Mouse (Mus musculus) megakaryocyte-erythroid progenitor cell, adult 5-6 weeks (primary cell): ENCODE measurements around the gene Olfr460. TPM values are rescaled to one million over a fixed set of nuclear protein-coding genes. Genes with fewer than 3 reads are reported as not detected.
"Not testable (repeated sequence)": the region's sequence is repeated elsewhere in the genome, so short reads cannot be mapped to it uniquely, and the experiment has no call there.

ENCODE experiments used
- ATAC-seq: replicated peaks from 2 replicates; pipeline ENCODE4 v1.8.0; 2016; ENCODE audit warnings: mild to moderate bottlenecking, inconsistent platforms; ENCODE audit not compliant: severe bottlenecking, poor library complexity, low FRiP score, low TSS enrichment
- total RNA-seq, 2 experiments: library from RNA; stranded (forward) in 1 of 2; stranded (reverse) in 1 of 2; fragments of 200-1000, 215-1000 nt in 1 of 2; fragments of >200 nt in 1 of 2; fragmentation: Nextera tagmentation in 1 of 2; gene quantifications; 2 replicates each; pipeline ENCODE4 v1.2.3; 2014 to 2017

Olfr460 gene
- total RNA-seq (2014; fragmentation: Nextera tagmentation), result not detected in 2 replicates
- not detected in 2 replicates for total RNA-seq (2017)

DNA sequence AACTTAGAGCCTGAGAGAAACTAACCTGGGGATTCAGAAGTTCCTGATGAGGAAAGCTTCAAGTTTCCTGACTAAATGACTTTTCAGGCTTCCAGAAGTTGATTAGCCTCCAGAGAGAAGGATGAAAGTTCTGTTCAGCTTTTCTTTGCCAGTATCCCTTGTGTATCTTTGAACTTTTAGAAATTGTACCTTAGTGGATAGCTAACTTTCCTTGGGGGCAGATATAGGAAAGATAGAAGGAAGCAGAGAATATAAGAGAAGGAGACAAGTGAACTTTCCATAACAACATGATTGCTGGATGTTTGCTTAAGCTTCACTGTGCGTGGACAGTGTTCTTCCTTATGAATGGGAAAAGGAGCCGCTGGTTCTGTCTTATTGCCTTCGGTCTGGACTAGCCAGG, at the start of gene Olfr460:
Gene Olfr460 (plus strand): TSS at position 301 of the 400 bp plus-strand sequence.
- no peak for ATAC-seq

DNA sequence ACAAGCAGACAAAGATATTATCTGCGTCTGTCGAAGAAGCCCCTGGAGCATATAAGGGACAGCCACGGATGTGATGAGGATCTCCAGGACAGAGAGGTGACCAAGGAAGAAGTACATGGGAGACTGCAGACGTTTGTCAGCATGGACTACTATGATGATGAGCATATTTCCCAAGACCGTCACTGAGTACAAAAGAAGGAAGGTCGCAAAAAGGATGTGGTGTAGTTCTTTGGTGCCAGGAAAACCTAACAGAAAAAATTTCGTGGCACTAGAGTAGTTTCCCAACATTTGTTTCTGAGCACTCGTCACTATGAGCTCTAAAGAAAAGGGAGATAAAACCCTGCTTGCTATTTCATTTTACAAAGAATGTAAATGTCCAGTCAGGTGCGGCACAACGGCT, 24.6 kb upstream of the Olfr460 start:
- ATAC-seq, result no peak

DNA sequence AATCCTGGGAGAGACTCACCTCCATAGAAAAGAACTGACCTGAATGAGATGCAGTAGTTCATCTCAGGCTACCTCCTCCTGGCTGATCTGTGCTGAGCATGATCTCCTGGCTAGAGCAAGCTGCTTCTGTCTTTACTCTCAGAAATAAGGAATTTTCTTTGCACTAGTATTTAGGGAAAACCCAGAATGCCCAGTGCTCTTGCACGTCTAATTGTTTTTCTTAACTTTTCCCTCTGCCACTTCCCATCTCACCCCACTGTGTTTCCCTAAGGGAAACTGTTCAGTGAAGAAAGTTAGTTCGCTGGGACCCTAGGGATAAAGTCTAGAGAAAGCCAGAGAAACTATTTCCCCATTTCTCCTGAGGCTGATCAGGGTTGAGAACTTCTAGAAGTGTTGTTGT, 14.3 kb upstream of the Olfr460 start, which contains the start of gene Olfr461:
Gene Olfr461 (minus strand): TSS at position 101 of the 400 bp plus-strand sequence.
- no peak for ATAC-seq

DNA sequence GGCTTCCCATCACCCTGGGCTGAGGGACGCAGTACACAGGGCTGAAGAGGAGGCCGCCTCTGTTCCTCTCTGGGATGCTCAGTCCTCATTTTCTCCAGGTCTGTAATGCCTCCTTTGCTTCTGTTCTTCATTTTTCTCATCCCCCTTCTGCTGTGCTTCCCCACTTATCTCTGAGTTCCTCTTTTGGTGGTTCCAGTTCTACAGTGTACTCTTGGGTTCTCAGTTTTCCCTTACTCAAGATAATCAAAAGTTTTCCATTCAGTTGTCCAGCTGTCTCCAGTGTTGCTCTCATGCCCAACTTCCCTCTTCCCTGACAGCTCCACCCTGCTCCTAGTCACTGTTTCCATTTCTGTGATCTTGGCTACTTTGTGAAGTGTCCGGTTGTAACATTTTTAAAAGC, 4.3 kb downstream of the Olfr460 start:
- ATAC-seq, result no peak

DNA sequence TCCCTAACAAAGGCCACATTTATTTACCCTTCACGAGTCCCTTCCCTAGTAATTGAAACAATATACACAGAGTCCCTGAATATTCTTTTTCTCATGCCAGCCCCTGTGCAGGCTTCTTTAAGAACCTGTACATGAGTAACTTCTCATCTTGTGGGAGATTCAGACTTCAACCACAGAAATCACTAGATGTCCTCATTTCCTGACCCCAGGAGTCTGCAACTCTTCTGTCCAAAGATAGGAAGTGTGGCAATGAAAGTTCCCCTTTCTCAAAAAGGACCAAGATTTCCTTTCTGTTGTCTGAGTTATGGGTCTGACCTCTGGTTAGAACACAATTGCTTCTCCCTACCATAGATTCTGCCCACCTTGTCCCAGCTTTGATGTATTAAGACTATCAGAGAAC, 7.0 kb downstream of the Olfr460 start:
- ATAC-seq, result no peak

- ATAC-seq, result no peak
These were observed 15.0 kb downstream of the Olfr460 start for GRCm38 (mm10) chr6:40584336-40584735.

GRCm38 (mm10) chr6:40585645-40586044, 16.4 kb downstream of the Olfr460 start, which contains the start of gene Clec5a:
TSS of gene Clec5a (minus strand) at chr6:40585821.
- no peak for ATAC-seq

GRCm38 (mm10) chr6:40588346-40588745, 19.1 kb downstream of the Olfr460 start:
- ATAC-seq, result no peak

- no peak for ATAC-seq
These were observed 25.7 kb downstream of the Olfr460 start for GRCm38 (mm10) chr6:40594804-40595550.

- not testable (repeated sequence) for ATAC-seq
These were observed 29.3 kb downstream of the Olfr460 start for GRCm38 (mm10) chr6:40598546-40598945.

GRCm38 (mm10) chr6:40607431-40607830, 38.1 kb downstream of the Olfr460 start:
- ATAC-seq, result no peak

- no peak for ATAC-seq
These were observed 41.0 kb downstream of the Olfr460 start for GRCm38 (mm10) chr6:40610244-40610643.

DNA sequence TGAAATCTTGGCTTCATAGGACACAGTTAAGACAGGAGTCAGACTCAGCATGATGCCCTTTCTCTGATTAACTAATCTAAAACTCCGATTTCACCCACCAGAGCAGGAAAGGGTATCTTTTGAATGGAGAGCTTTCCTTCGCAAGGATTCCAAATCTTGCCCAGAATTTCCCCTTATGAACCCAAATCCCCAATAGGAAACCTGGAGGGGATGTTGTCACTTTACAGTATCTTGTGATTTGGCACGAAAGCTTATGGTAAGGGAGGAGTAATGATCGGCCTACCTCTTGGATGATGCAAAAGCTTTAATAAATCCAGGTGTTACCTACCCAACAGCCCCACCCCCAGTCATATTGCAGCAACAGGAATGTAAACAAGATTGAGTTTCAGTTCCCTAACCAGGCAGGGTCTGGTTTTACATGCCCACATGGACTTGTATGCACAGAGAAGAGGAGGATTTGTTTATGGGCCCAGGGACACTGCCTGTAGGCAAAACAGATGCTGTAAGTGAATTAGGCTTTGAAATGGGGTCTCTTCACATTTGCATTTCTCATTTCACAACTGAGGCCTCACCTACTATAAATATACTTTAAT, 44.1 kb downstream of the Olfr460 start, which contains the start of gene Tas2r138:
Gene Tas2r138 (minus strand): TSS at position 51 of the 593 bp plus-strand sequence.
- ATAC-seq, result no peak

- no peak for ATAC-seq
These were observed 48.7 kb downstream of the Olfr460 start for GRCm38 (mm10) chr6:40617965-40618364.

Other genes starting within 250 kb of the Olfr460 start
- 22.8 and 28.0 TPM in 2 replicates for gene Agk, start 244.3 kb upstream of the Olfr460 start, total RNA-seq (2014; fragmentation: Nextera tagmentation)
- 38.4 and 39.2 TPM in 2 replicates for gene Agk, start 244.3 kb upstream of the Olfr460 start, total RNA-seq (2017)
- 3.5 and 7.1 TPM in 2 replicates for gene E330009J07Rik, start 133.4 kb upstream of the Olfr460 start, total RNA-seq (2014; fragmentation: Nextera tagmentation)
- gene E330009J07Rik, start 133.4 kb upstream of the Olfr460 start, total RNA-seq (2017), result 1.9 and 4.5 TPM in 2 replicates
- not detected in 2 replicates for gene Wee2, start 130.4 kb upstream of the Olfr460 start, total RNA-seq (2014; fragmentation: Nextera tagmentation)
- not detected in 2 replicates for gene Wee2, start 130.4 kb upstream of the Olfr460 start, total RNA-seq (2017)
- gene Ssbp1, start 98.1 kb upstream of the Olfr460 start, total RNA-seq (2014; fragmentation: Nextera tagmentation), result 131 and 201 TPM in 2 replicates
- gene Ssbp1, start 98.1 kb upstream of the Olfr460 start, total RNA-seq (2017), result 118 and 127 TPM in 2 replicates
- gene Tas2r137, start 78.3 kb upstream of the Olfr460 start, total RNA-seq (2014; fragmentation: Nextera tagmentation), result not detected in 2 replicates
- 1.3 and 3.1 TPM in 2 replicates for gene Tas2r137, start 78.3 kb upstream of the Olfr460 start, total RNA-seq (2017)
- gene Tas2r108, start 76.0 kb upstream of the Olfr460 start, total RNA-seq (2014; fragmentation: Nextera tagmentation), result not detected in 2 replicates
- not detected in 2 replicates for gene Tas2r108, start 76.0 kb upstream of the Olfr460 start, total RNA-seq (2017)
- gene Prss37, start 50.0 kb upstream of the Olfr460 start, total RNA-seq (2014; fragmentation: Nextera tagmentation), result not detected in 2 replicates
- gene Prss37, start 50.0 kb upstream of the Olfr460 start, total RNA-seq (2017), result not detected in 2 replicates
- gene Olfr461, start 14.4 kb upstream of the Olfr460 start, total RNA-seq (2014; fragmentation: Nextera tagmentation), result not detected in 2 replicates
- not detected in 2 replicates for gene Olfr461, start 14.4 kb upstream of the Olfr460 start, total RNA-seq (2017)
- 12.6 TPM in 1 of 2 replicates, not detected in the other for gene Clec5a, start 16.3 kb downstream of the Olfr460 start, total RNA-seq (2014; fragmentation: Nextera tagmentation)
- gene Clec5a, start 16.3 kb downstream of the Olfr460 start, total RNA-seq (2017), result 1.8 and 3.2 TPM in 2 replicates
- gene Tas2r138, start 43.8 kb downstream of the Olfr460 start, total RNA-seq (2014; fragmentation: Nextera tagmentation), result not detected in 2 replicates
- not detected in 2 replicates for gene Tas2r138, start 43.8 kb downstream of the Olfr460 start, total RNA-seq (2017)
- gene Mgam, start 59.3 kb downstream of the Olfr460 start, total RNA-seq (2014; fragmentation: Nextera tagmentation), result 1.4 TPM in 1 of 2 replicates, not detected in the other
- 0.05 TPM in 1 of 2 replicates, not detected in the other for gene Mgam, start 59.3 kb downstream of the Olfr460 start, total RNA-seq (2017)